Mouse (Mus musculus): ENCODE measurements around the gene Nphp1. TPM values are rescaled to one million over a fixed set of nuclear protein-coding genes. Genes with fewer than 3 reads are reported as not detected.
A peak's percentile ranks its signal among the peaks of the same experiment; 100 is the strongest.

The Nphp1 gene
- polyA plus RNA-seq, 2 experiments: 4.9 to 5.5 TPM

- 30% methylated on average over 15 of the region's 15 CpGs for WGBS (ENCODE audit: insufficient replicate concordance)
- Histone ChIP-seq H3K27ac (no peak overlapping the region), H3K36me3 (replicated peaks; ENCODE audit: control insufficient read depth, insufficient read depth, low read depth) (no peaks in the 10 kb centered on the region), H3K4me1 (replicated peaks; ENCODE audit: control insufficient read depth in 2 of 2, insufficient read depth in 2 of 2, low read length in 1 of 2) (no peaks in the 10 kb centered on the region), H3K27me3 (ENCODE audit: control insufficient read depth, insufficient read depth, low read length) (peaks cover 3% of the 10 kb centered on the region), H3K4me2 (ENCODE audit: low read depth) (no peak overlapping the region), H3K9me3 (ENCODE audit: control insufficient read depth, low read length) (no peaks in the 10 kb centered on the region), H3K9ac (replicated peaks) (no peak overlapping the region), H3K4me3 (ENCODE audit: insufficient read depth in 1 of 2, low read depth in 2 of 2, low read length in 2 of 2) (no peak overlapping the region)
- TF ChIP-seq CTCF (IDR thresholded peaks at IDR 0.05; ENCODE audit: low read depth): no peak
- no peak for TF ChIP-seq EP300 (IDR thresholded peaks at IDR 0.05; ENCODE audit: low read depth)
- no peak for ATAC-seq (ENCODE audit: insufficient read depth)
- DNase-seq (ENCODE audit: low read depth in 3 of 3, low spot score in 3 of 3): no peak
These were observed 59.8 kb downstream of the Nphp1 start for GRCm38 (mm10) chr2:127728661-127729450.

GRCm38 (mm10) chr2:127728146-127728545 is 60.6 kb downstream of the Nphp1 start:
- no peak overlapping the region for H3K4me3 ChIP-seq (ENCODE audit: insufficient read depth in 1 of 2, low read depth in 2 of 2, low read length in 2 of 2)
- peaks cover 3% of the 10 kb centered on the region for H3K27me3 ChIP-seq (ENCODE audit: control insufficient read depth, insufficient read depth, low read length)
- TF ChIP-seq CTCF (IDR thresholded peaks at IDR 0.05; ENCODE audit: low read depth): no peak
- no peak for TF ChIP-seq EP300 (IDR thresholded peaks at IDR 0.05; ENCODE audit: low read depth)
- H3K4me1 ChIP-seq (replicated peaks; ENCODE audit: control insufficient read depth in 2 of 2, insufficient read depth in 2 of 2, low read length in 1 of 2): no peaks in the 10 kb centered on the region
- DNase-seq (ENCODE audit: low read depth in 3 of 3, low spot score in 3 of 3) (no peak), ATAC-seq (ENCODE audit: insufficient read depth) (no peak)
- H3K9me3 ChIP-seq (ENCODE audit: control insufficient read depth, low read length): no peaks in the 10 kb centered on the region
- H3K36me3 ChIP-seq (replicated peaks; ENCODE audit: control insufficient read depth, insufficient read depth, low read depth): no peaks in the 10 kb centered on the region
- no peak overlapping the region for H3K27ac ChIP-seq
- no peak overlapping the region for H3K9ac ChIP-seq (replicated peaks)
- H3K4me2 ChIP-seq (ENCODE audit: low read depth): no peak overlapping the region
- WGBS (ENCODE audit: insufficient replicate concordance): 42% methylated on average over 6 of the region's 6 CpGs

- WGBS (ENCODE audit: insufficient replicate concordance): 28% methylated on average over 4 of the region's 4 CpGs
- Histone ChIP-seq H3K9ac (replicated peaks) (no peak overlapping the region), H3K4me3 (ENCODE audit: insufficient read depth in 1 of 2, low read depth in 2 of 2, low read length in 2 of 2) (no peak overlapping the region), H3K27ac (no peak overlapping the region), H3K4me1 (replicated peaks; ENCODE audit: control insufficient read depth in 2 of 2, insufficient read depth in 2 of 2, low read length in 1 of 2) (no peaks in the 10 kb centered on the region), H3K27me3 (ENCODE audit: control insufficient read depth, insufficient read depth, low read length) (no peaks in the 10 kb centered on the region), H3K36me3 (replicated peaks; ENCODE audit: control insufficient read depth, insufficient read depth, low read depth) (no peaks in the 10 kb centered on the region), H3K9me3 (ENCODE audit: control insufficient read depth, low read length) (no peaks in the 10 kb centered on the region), H3K4me2 (ENCODE audit: low read depth) (no peak overlapping the region)
- DNase-seq (ENCODE audit: low read depth in 3 of 3, low spot score in 3 of 3) (no peak), ATAC-seq (ENCODE audit: insufficient read depth) (no peak)
- no peak for TF ChIP-seq EP300 (IDR thresholded peaks at IDR 0.05; ENCODE audit: low read depth)
- no peak for TF ChIP-seq CTCF (IDR thresholded peaks at IDR 0.05; ENCODE audit: low read depth)
These were observed 65.5 kb downstream of the Nphp1 start for GRCm38 (mm10) chr2:127723193-127723592.

- peak in 2 of 3 experiments; percentile 1 to 17 for DNase-seq (ENCODE audit: low read depth in 3 of 3, low spot score in 3 of 3)
- H3K4me1 ChIP-seq (replicated peaks; ENCODE audit: control insufficient read depth in 2 of 2, insufficient read depth in 2 of 2, low read length in 1 of 2): no peaks in the 10 kb centered on the region
- ATAC-seq (ENCODE audit: insufficient read depth): 0 out of 2 replicates have a peak, but pooled peaks have one; percentile 18
- H3K27ac ChIP-seq: no peak overlapping the region
- H3K9me3 ChIP-seq (ENCODE audit: control insufficient read depth, low read length): no peaks in the 10 kb centered on the region
- H3K27me3 ChIP-seq (ENCODE audit: control insufficient read depth, insufficient read depth, low read length): no peaks in the 10 kb centered on the region
- H3K4me3 ChIP-seq (ENCODE audit: insufficient read depth in 1 of 2, low read depth in 2 of 2, low read length in 2 of 2): no peak overlapping the region
- TF ChIP-seq CTCF (IDR thresholded peaks at IDR 0.05; ENCODE audit: low read depth) (no peak), EP300 (IDR thresholded peaks at IDR 0.05; ENCODE audit: low read depth) (no peak)
- 23% methylated on average over 7 of the region's 7 CpGs for WGBS (ENCODE audit: insufficient replicate concordance)
- H3K4me2 ChIP-seq (ENCODE audit: low read depth): no peak overlapping the region
- H3K9ac ChIP-seq (replicated peaks): no peak overlapping the region
- no peaks in the 10 kb centered on the region for H3K36me3 ChIP-seq (replicated peaks; ENCODE audit: control insufficient read depth, insufficient read depth, low read depth)
These were observed 66.4 kb downstream of the Nphp1 start for GRCm38 (mm10) chr2:127722176-127722892.

- WGBS (ENCODE audit: insufficient replicate concordance): 47% methylated on average over 8 of the region's 8 CpGs
- H3K9me3 ChIP-seq (ENCODE audit: control insufficient read depth, low read length): no peaks in the 10 kb centered on the region
- H3K4me1 ChIP-seq (replicated peaks; ENCODE audit: control insufficient read depth in 2 of 2, insufficient read depth in 2 of 2, low read length in 1 of 2): no peaks in the 10 kb centered on the region
- no peak overlapping the region for H3K4me3 ChIP-seq (ENCODE audit: insufficient read depth in 1 of 2, low read depth in 2 of 2, low read length in 2 of 2)
- DNase-seq (ENCODE audit: low read depth in 3 of 3, low spot score in 3 of 3) (no peak), ATAC-seq (ENCODE audit: insufficient read depth) (no peak)
- no peak overlapping the region for H3K4me2 ChIP-seq (ENCODE audit: low read depth)
- no peaks in the 10 kb centered on the region for H3K36me3 ChIP-seq (replicated peaks; ENCODE audit: control insufficient read depth, insufficient read depth, low read depth)
- no peaks in the 10 kb centered on the region for H3K27me3 ChIP-seq (ENCODE audit: control insufficient read depth, insufficient read depth, low read length)
- H3K9ac ChIP-seq (replicated peaks): no peak overlapping the region
- H3K27ac ChIP-seq: no peak overlapping the region
- TF ChIP-seq CTCF (IDR thresholded peaks at IDR 0.05; ENCODE audit: low read depth) (no peak), EP300 (IDR thresholded peaks at IDR 0.05; ENCODE audit: low read depth) (no peak)
These were observed 69.7 kb downstream of the Nphp1 start for GRCm38 (mm10) chr2:127718839-127719468.
